ENCODE assay signal across 13 mouse cellular contexts in genomic region chr13:48594605-48595004, GRCm38 (mm10). TPM values are rescaled to one million over a fixed set of nuclear protein-coding genes. Genes with fewer than 3 reads are reported as not detected.
DNase-seq lines count a peak whose midpoint lies in the region; ATAC-seq lines count a peak whose summit lies in the region.
"Had no signal": no experiment of that assay in that cellular context is flagged by ENCODE, and none has a peak within 500 bp of the region (broad histone marks: within the 10 kb centered on the region; RNA-seq: fewer than 3 reads in every experiment).

No protein-coding gene starts in this region.

- H3K27me3 ChIP-seq in hindbrain, embryonic 10.5 days (ENCODE audit: insufficient read depth, poor library complexity, severe bottlenecking), result no peaks in the 10 kb centered on the region
- no peaks in the 10 kb centered on the region for H3K27me3 ChIP-seq in midbrain, embryonic 11.5 days (ENCODE audit: control insufficient read depth, insufficient read depth, low read length)

- H3K36me3 ChIP-seq in hindbrain, embryonic 10.5 days, result no peaks in the 10 kb centered on the region
- no peaks in the 10 kb centered on the region for H3K36me3 ChIP-seq in midbrain, embryonic 11.5 days (ENCODE audit: control insufficient read depth, insufficient read depth, low read length)

- H3K4me1 ChIP-seq in hindbrain, embryonic 10.5 days (replicated peaks), result peaks cover 26% of the 10 kb centered on the region
- peaks cover 20% of the 10 kb centered on the region for H3K4me1 ChIP-seq in midbrain, embryonic 11.5 days (ENCODE audit: control insufficient read depth, insufficient read depth, low read length)

- H3K4me3 ChIP-seq in hindbrain, embryonic 10.5 days, result no peak overlapping the region; the same call in 1 of the 2 replicates
- H3K4me3 ChIP-seq in midbrain, embryonic 11.5 days (ENCODE audit: low read depth, low read length), result no peak overlapping the region

- peak; percentile 62 for ATAC-seq in midbrain, embryonic 11.5 days (ENCODE audit: low FRiP score)

- DNase-seq in retina, postnatal 1 day, result peak; percentile 7
- DNase-seq in retina, embryonic 14.5 days (ENCODE audit: low spot score), result no peak
- peak; percentile 11 for DNase-seq in hindbrain, embryonic 10.5 days (ENCODE audit: low spot score)
- DNase-seq in midbrain, embryonic 11.5 days (ENCODE audit: low spot score, missing footprints), result peak; percentile 92
- DNase-seq in right cerebral cortex, postnatal 36 days (ENCODE audit: low spot score in 2 of 2), result peak; percentile 38 to 44
- no peak for DNase-seq in cerebellum, adult 18-20 months
- no peak for DNase-seq in testis, postnatal 10 days (ENCODE audit: low spot score)
- no peak for DNase-seq in heart, adult 11 months
- DNase-seq: cerebellum, adult 9-11 months; heart, postnatal 14 days; kidney, postnatal 10 days; liver; thymus, postnatal 14 days had no signal

- H3K9ac ChIP-seq in midbrain, embryonic 11.5 days (ENCODE audit: low read length), result peak overlapping the region; percentile 47

- no peaks in the 10 kb centered on the region for H3K9me3 ChIP-seq in hindbrain, embryonic 10.5 days
- no peaks in the 10 kb centered on the region for H3K9me3 ChIP-seq in midbrain, embryonic 11.5 days (ENCODE audit: control insufficient read depth, low read length)

- 55% methylated on average over 7 of the region's 7 CpGs for WGBS in hindbrain, embryonic 10.5 days
- WGBS in midbrain, embryonic 11.5 days, result 45% methylated on average over 7 of the region's 7 CpGs

- H3K4me2 ChIP-seq in midbrain, embryonic 11.5 days, result peak overlapping the region; percentile 26

- peak overlapping the region; percentile 75 for H3K27ac ChIP-seq in hindbrain, embryonic 10.5 days
- peak overlapping the region; percentile 86 for H3K27ac ChIP-seq in midbrain, embryonic 11.5 days (ENCODE audit: low read depth, low read length)

RNA-seq across cellular contexts. Expression of gene Ptpdc1, which starts 30.9 kb away (rescaled TPM):
- polyA plus RNA-seq in hindbrain, embryonic 10.5 days (2016; fragmentation: Nextera tagmentation; extraction: Ambion mirVana), result 7.6 and 9.6 TPM in 2 replicates
- 17.2 and 17.8 TPM in 2 replicates for polyA plus RNA-seq in midbrain, embryonic 11.5 days (2014; fragmentation: Nextera tagmentation; extraction: Ambion mirVana)

Comparison
In these comparisons a context has a peak if more than half of its experiments do, and no peak if none do; other contexts are left out.
1. DNase-seq: peak in retina, postnatal 1 day (single experiment), hindbrain, embryonic 10.5 days (single experiment), midbrain, embryonic 11.5 days (single experiment) and right cerebral cortex, postnatal 36 days (2 of 2); none in retina, embryonic 14.5 days (single experiment), cerebellum, adult 18-20 months (0 of 2), testis, postnatal 10 days (single experiment) and heart, adult 11 months (single experiment).